Mouse (Mus musculus) hindbrain, embryonic 11.5 days (tissue): Measurements from ENCODE around the gene Matn3. TPM values are rescaled to one million over a fixed set of nuclear protein-coding genes. Genes with fewer than 3 reads are reported as not detected.

Source experiments
- ATAC-seq: fragments of 200-750 bp; cut with Nextera tagmentation; 2 replicates; pipeline ENCODE4 v1.8.0; 2017; ENCODE audit warnings: mild to moderate bottlenecking, moderate TSS enrichment, moderate library complexity; ENCODE audit not compliant: low FRiP score
- DNase-seq: peaks from one replicate; pipeline ENCODE4 v3.0.0-alpha.2; 2015; ENCODE audit warnings: low spot score
- H3K27ac ChIP-seq: fragments of 300-500 bp; sonication (generic); 2 replicates; pipeline ENCODE4 v1.5.1; 2014; ENCODE audit warnings: mild to moderate bottlenecking, low read depth, low read length
- H3K27me3 ChIP-seq: fragments of 300-500 bp; sonication (generic); 2 replicates; pipeline ENCODE4 v1.6.1; 2014; ENCODE audit warnings: mild to moderate bottlenecking, low read length, moderate library complexity, mixed read lengths; ENCODE audit not compliant: control insufficient read depth, insufficient read depth
- H3K36me3 ChIP-seq: fragments of 300-500 bp; sonication (generic); 2 replicates; pipeline ENCODE4 v1.6.1; 2014; ENCODE audit warnings: mild to moderate bottlenecking, low read length, moderate library complexity, mixed read lengths; ENCODE audit not compliant: control insufficient read depth, insufficient read depth
- H3K4me1 ChIP-seq: fragments of 300-500 bp; sonication (generic); replicated peaks from 2 replicates; pipeline ENCODE4 v1.6.1; 2014; ENCODE audit warnings: low read length, mixed read lengths; ENCODE audit not compliant: control insufficient read depth, insufficient read depth
- H3K4me2 ChIP-seq: fragments of 300-500 bp; sonication (generic); replicated peaks from 2 replicates; pipeline ENCODE4 v1.6.1; 2014; ENCODE audit warnings: mild to moderate bottlenecking, low read depth, low read length
- H3K4me3 ChIP-seq: fragments of 300-500 bp; sonication (generic); 2 replicates; pipeline ENCODE4 v1.5.1; 2014; ENCODE audit warnings: low read depth, low read length
- H3K9ac ChIP-seq: fragments of 300-500 bp; sonication (generic); 2 replicates; pipeline ENCODE4 v1.6.1; 2014; ENCODE audit warnings: low read depth, low read length
- H3K9me3 ChIP-seq: fragments of 300-500 bp; sonication (generic); 2 replicates; pipeline ENCODE4 v1.6.1; 2016; ENCODE audit warnings: low read length; ENCODE audit not compliant: control insufficient read depth
- WGBS: fragments of 180-500 bp; shearing (Covaris S2); extraction: QIAGEN DNeasy Blood & Tissue Kit; methylation state at CpG from one replicate; pipeline ENCODE4 v1.1.7; 2014; 5-methylcytosine and 5-hydroxymethylcytosine counted together
- polyA plus RNA-seq: library from polyadenylated mRNA; unstranded; fragments of >200 nt; fragmentation: Nextera tagmentation; extraction: Ambion mirVana; gene quantifications from 2 replicates; pipeline ENCODE4 v1.2.1, GENCODE M21; 2014

The Matn3 gene
- polyA plus RNA-seq, 1 experiment from 2014 or later, result 1.6 TPM

- no peak overlapping the region for H3K9ac ChIP-seq
- no peaks in the 10 kb centered on the region for H3K27me3 ChIP-seq
- no peaks in the 10 kb centered on the region for H3K36me3 ChIP-seq
- H3K4me3 ChIP-seq, result no peak overlapping the region
- H3K4me2 ChIP-seq, result no peak overlapping the region
- ATAC-seq, result no peak
- DNase-seq, result no peak
- no peaks in the 10 kb centered on the region for H3K4me1 ChIP-seq
- no peaks in the 10 kb centered on the region for H3K9me3 ChIP-seq
- H3K27ac ChIP-seq, result no peak overlapping the region
- 75% methylated on average over 8 of the region's 8 CpGs for whole genome bisulfite sequencing
Measured at GRCm38 (mm10) chr12:8993231-8993630, 45.5 kb downstream of the Matn3 start.

GRCm38 (mm10) chr12:8998318-8998717, 50.6 kb downstream of the Matn3 start:
- Histone ChIP-seq H3K36me3 (no peaks in the 10 kb centered on the region), H3K9me3 (no peaks in the 10 kb centered on the region)
- WGBS, result 87% methylated on average over 4 of the region's 4 CpGs

GRCm38 (mm10) chr12:9002038-9002648, 54.4 kb downstream of the Matn3 start:
- H3K9ac ChIP-seq, result no peak overlapping the region
- H3K4me3 ChIP-seq, result no peak overlapping the region
- H3K27ac ChIP-seq, result no peak overlapping the region
- H3K9me3 ChIP-seq, result no peaks in the 10 kb centered on the region
- ATAC-seq (no peak), DNase-seq (peak; percentile 75)
- no peaks in the 10 kb centered on the region for H3K4me1 ChIP-seq
- H3K36me3 ChIP-seq, result no peaks in the 10 kb centered on the region
- no peak overlapping the region for H3K4me2 ChIP-seq
- H3K27me3 ChIP-seq, result no peaks in the 10 kb centered on the region
- WGBS, result 16% methylated on average over 5 of the region's 5 CpGs

More at GRCm38 (mm10) chr12:8998318-8998717, 50.6 kb downstream of the Matn3 start:
- Histone ChIP-seq H3K4me3 (no peak overlapping the region), H3K27ac (no peak overlapping the region), H3K27me3 (no peaks in the 10 kb centered on the region), H3K9ac (no peak overlapping the region), H3K4me2 (no peak overlapping the region), H3K4me1 (no peaks in the 10 kb centered on the region)
- ATAC-seq (no peak), DNase-seq (no peak)

- 54% methylated on average over 4 of the region's 4 CpGs for WGBS
Measured at GRCm38 (mm10) chr12:9007146-9007545, 59.4 kb downstream of the Matn3 start.

GRCm38 (mm10) chr12:9007811-9008210, 60.1 kb downstream of the Matn3 start:
- Histone ChIP-seq H3K27ac (no peak overlapping the region), H3K4me1 (no peaks in the 10 kb centered on the region), H3K27me3 (no peaks in the 10 kb centered on the region), H3K9ac (no peak overlapping the region), H3K9me3 (no peaks in the 10 kb centered on the region), H3K36me3 (no peaks in the 10 kb centered on the region), H3K4me2 (no peak overlapping the region), H3K4me3 (no peak overlapping the region)
- 92% methylated on average over 6 of the region's 6 CpGs for WGBS
- no peak for DNase-seq
- ATAC-seq, result no peak

More at GRCm38 (mm10) chr12:9007146-9007545, 59.4 kb downstream of the Matn3 start:
- Histone ChIP-seq H3K4me3 (no peak overlapping the region), H3K27me3 (no peaks in the 10 kb centered on the region), H3K4me1 (no peaks in the 10 kb centered on the region), H3K9ac (no peak overlapping the region), H3K4me2 (no peak overlapping the region), H3K27ac (no peak overlapping the region), H3K9me3 (no peaks in the 10 kb centered on the region), H3K36me3 (no peaks in the 10 kb centered on the region)
- ATAC-seq, result no peak
- no peak for DNase-seq

- ATAC-seq, result no peak
- Histone ChIP-seq H3K4me2 (no peak overlapping the region), H3K36me3 (no peaks in the 10 kb centered on the region), H3K27ac (no peak overlapping the region), H3K4me3 (no peak overlapping the region), H3K27me3 (no peaks in the 10 kb centered on the region), H3K9ac (no peak overlapping the region), H3K4me1 (no peaks in the 10 kb centered on the region), H3K9me3 (no peaks in the 10 kb centered on the region)
- DNase-seq, result no peak
- WGBS, result 63% methylated on average over 4 of the region's 4 CpGs
Measured at GRCm38 (mm10) chr12:9010311-9010710, 62.6 kb downstream of the Matn3 start.

- Histone ChIP-seq H3K36me3 (no peaks in the 10 kb centered on the region), H3K9me3 (no peaks in the 10 kb centered on the region), H3K4me1 (no peaks in the 10 kb centered on the region), H3K4me2 (no peak overlapping the region), H3K27me3 (no peaks in the 10 kb centered on the region), H3K9ac (no peak overlapping the region), H3K27ac (no peak overlapping the region), H3K4me3 (no peak overlapping the region)
- ATAC-seq (no peak), DNase-seq (no peak)
- WGBS, result 95% methylated on average over 9 of the region's 9 CpGs
Measured at GRCm38 (mm10) chr12:9016376-9016775, 68.6 kb downstream of the Matn3 start.

- WGBS, result 91% methylated on average over 8 of the region's 8 CpGs
- H3K4me2 ChIP-seq, result no peak overlapping the region
- H3K36me3 ChIP-seq, result no peaks in the 10 kb centered on the region
- H3K9ac ChIP-seq, result no peak overlapping the region
- no peak for DNase-seq
- H3K9me3 ChIP-seq, result no peaks in the 10 kb centered on the region
- H3K4me1 ChIP-seq, result no peaks in the 10 kb centered on the region
- no peak overlapping the region for H3K27ac ChIP-seq
- no peaks in the 10 kb centered on the region for H3K27me3 ChIP-seq
- ATAC-seq, result no peak
- no peak overlapping the region for H3K4me3 ChIP-seq
Measured at GRCm38 (mm10) chr12:9020431-9020830, 72.7 kb downstream of the Matn3 start.

- Histone ChIP-seq H3K4me2 (no peak overlapping the region), H3K4me3 (no peak overlapping the region), H3K27ac (no peak overlapping the region), H3K27me3 (no peaks in the 10 kb centered on the region), H3K9ac (no peak overlapping the region), H3K36me3 (no peaks in the 10 kb centered on the region), H3K9me3 (no peaks in the 10 kb centered on the region), H3K4me1 (no peaks in the 10 kb centered on the region)
- no peak for DNase-seq
- ATAC-seq, result no peak
- WGBS, result 80% methylated on average over 3 of the region's 3 CpGs
Measured at GRCm38 (mm10) chr12:9020986-9021385, 73.3 kb downstream of the Matn3 start.
